Mouse (Mus musculus) ES-E14 (cell line): ENCODE data around the gene Gcg.

Experiments
- HCFC1 ChIP-seq: IDR thresholded peaks from 2 replicates; pipeline ENCODE4 v1.6.1; 2012; ENCODE audit warnings: low read length, inconsistent platforms, borderline replicate concordance; ENCODE audit not compliant: insufficient read depth
- MAFK ChIP-seq: IDR thresholded peaks from 2 replicates; pipeline ENCODE4 v1.6.1; 2014; ENCODE audit warnings: mild to moderate bottlenecking, low read depth, low read length, inconsistent platforms; ENCODE audit not compliant: insufficient read depth
- ZC3H11A ChIP-seq: IDR thresholded peaks from 2 replicates; pipeline ENCODE4 v1.6.1; 2012; ENCODE audit warnings: low read depth, mild to moderate bottlenecking, inconsistent platforms, low read length, borderline replicate concordance
- ZNF384 ChIP-seq: IDR thresholded peaks from 2 replicates; pipeline ENCODE4 v1.6.1; 2012; ENCODE audit warnings: low read depth, low read length, inconsistent platforms

DNA sequence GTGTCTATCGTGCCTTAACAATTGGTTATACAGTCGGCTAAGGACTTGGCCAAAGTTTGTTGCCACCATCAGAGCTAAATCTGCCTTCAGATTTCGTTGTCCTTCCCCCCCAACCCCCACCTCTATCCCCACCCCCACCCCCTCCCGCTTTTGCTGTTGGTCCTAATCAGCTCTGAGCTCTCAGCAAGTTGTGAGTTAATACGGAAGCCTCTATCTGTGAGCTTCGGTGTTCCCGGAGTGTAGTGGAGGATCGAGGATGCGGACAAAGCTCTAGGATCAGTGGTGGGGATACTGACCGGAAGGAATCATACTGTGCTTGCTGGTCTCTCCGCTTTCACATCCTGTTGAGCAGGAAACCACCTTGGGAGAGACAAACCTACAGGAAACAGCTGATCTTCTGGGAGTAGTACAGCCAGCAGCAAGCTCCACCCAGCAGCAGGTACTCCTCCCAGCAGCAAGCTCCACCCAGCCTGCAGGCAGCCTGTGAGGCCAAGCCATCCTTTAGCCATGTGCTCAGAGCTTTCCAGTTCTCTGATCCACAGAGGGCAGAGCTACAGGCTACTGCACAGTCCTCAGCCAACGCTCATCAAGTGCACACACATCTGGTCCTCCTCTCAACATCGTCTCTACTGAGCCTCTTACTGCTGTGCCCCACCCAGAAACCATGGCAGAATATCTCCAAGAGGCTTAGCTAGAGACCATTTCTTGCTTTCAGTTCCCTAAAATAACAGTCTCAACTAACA lies 42.5 kb downstream of the Gcg start:
- TF ChIP-seq MAFK (no peak), ZNF384 (no peak), ZC3H11A (no peak), HCFC1 (no peak)
